Mouse (Mus musculus): Measurements from ENCODE around the gene Copg1. TPM values are rescaled to one million over a fixed set of nuclear protein-coding genes. Genes with fewer than 3 reads are reported as not detected.

Gene Copg1
- polyA plus RNA-seq, 1 experiment: 62.5 TPM

DNA sequence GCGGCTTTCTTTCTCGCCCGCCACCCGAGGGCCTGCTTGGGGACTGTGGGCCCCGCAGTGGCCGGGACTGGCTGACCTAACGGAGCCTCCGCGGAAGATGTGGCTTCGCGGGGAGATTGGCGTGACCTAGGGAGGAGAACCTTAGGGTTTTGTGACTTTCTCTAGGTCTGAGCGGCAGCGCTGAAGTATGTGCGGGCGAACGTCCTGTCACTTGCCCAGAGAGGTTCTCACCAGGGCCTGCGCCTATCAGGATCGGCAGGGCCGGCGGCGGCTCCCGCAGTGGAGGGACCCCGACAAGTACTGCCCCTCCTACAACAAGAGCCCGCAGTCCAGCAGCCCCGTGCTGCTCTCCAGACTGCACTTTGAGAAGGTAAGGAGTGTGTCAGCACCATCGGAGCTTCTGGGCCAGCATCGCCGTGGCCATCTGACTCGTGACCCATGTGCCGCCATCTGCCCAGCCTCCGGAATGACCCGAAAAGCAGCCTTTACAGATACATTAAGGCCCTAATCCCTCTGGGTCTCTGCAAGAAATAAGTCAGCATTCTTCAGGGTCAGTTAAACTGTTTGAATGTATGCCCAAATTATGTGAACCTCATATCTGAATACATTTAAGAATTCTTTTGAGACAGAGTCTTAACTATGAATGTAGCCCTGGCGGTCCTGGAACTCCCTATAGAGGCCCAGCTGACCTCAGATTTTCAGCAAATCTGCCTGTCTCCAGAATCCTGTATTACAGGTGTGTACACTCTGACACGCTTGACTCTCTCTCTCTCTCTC is 26.9 kb downstream of the Copg1 start:
- Histone ChIP-seq H3K4me1 (ENCODE audit: control insufficient read depth, insufficient read depth, insufficient read length, low read length) (peaks cover 7% of the 10 kb centered on the region; the same call in 1 of the 2 replicates), H3K27ac (ENCODE audit: insufficient read depth, low read depth, low read length) (peak overlapping the region; percentile 33), H3K36me3 (ENCODE audit: control insufficient read depth, insufficient read depth, low read length) (peaks cover 34% of the 10 kb centered on the region), H3K27me3 (ENCODE audit: control insufficient read depth, insufficient read depth, low read length) (no peaks in the 10 kb centered on the region), H3K4me3 (ENCODE audit: low read depth, low read length) (peak overlapping the region; percentile 95)
- WGBS: 7% methylated on average over 35 of the region's 35 CpGs
- TF ChIP-seq CTCF (IDR thresholded peaks at IDR 0.05; ENCODE audit: extremely low read depth, insufficient read length, insufficient replicate concordance, low read depth, low read length): no peak
- TF ChIP-seq POLR2A (IDR thresholded peaks at IDR 0.05; ENCODE audit: low read depth, low read length): no peak

DNA sequence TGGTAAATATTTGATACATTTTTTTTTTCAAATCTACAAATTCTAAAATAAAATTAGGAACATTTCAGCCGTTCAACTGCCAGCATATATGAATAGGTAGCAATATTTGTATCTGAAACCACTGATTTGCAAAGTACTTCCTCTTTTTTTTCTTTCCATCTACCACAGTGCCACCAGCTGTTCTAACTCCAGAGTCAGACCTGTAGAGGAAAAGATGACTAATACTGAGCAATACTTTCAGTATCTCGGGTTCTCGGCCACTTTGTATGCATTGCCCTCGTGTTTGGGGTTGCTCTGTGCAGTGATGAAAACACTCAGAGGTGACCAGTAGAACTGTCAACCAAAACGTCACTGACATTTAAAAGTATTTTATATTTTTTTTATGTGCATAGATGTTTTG is 28.3 kb downstream of the Copg1 start:
- WGBS: 63% methylated on average over 5 of the region's 5 CpGs
- 0 out of 2 replicates have a peak overlapping the region, but pooled peaks have one; percentile 2 for H3K27ac ChIP-seq (ENCODE audit: insufficient read depth, low read depth, low read length)
- no peaks in the 10 kb centered on the region for H3K27me3 ChIP-seq (ENCODE audit: control insufficient read depth, insufficient read depth, low read length)
- TF ChIP-seq POLR2A (IDR thresholded peaks at IDR 0.05; ENCODE audit: low read depth, low read length): no peak
- no peak for TF ChIP-seq CTCF (IDR thresholded peaks at IDR 0.05; ENCODE audit: extremely low read depth, insufficient read length, insufficient replicate concordance, low read depth, low read length)
- H3K36me3 ChIP-seq (ENCODE audit: control insufficient read depth, insufficient read depth, low read length): peaks cover 23% of the 10 kb centered on the region
- no peak overlapping the region for H3K4me3 ChIP-seq (ENCODE audit: low read depth, low read length)
- H3K4me1 ChIP-seq (ENCODE audit: control insufficient read depth, insufficient read depth, insufficient read length, low read length): peaks cover 7% of the 10 kb centered on the region; the same call in 1 of the 2 replicates

DNA sequence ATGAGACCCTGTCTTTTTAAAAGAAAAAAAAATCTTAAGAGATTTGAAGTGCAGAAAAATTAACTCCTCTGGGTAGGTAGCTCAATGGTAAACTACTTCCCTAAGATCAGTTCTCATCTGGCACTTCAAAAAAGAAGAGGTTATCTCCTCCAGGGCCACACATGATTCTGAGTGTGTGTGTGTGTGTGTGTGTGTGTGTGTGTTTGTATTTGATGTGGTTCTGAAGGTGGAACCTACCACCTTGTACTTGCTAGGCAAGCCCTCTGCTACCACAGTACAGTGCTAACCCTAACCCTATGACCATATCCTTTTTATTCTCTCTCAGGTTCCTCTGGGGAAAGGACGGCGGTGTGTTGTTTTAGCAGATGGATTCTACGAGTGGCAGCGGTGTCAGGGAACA is 33.6 kb downstream of the Copg1 start:
- Histone ChIP-seq H3K4me3 (ENCODE audit: low read depth, low read length) (no peak overlapping the region), H3K4me1 (ENCODE audit: control insufficient read depth, insufficient read depth, insufficient read length, low read length) (peaks cover 2% of the 10 kb centered on the region; the same call in 1 of the 2 replicates), H3K27me3 (ENCODE audit: control insufficient read depth, insufficient read depth, low read length) (no peaks in the 10 kb centered on the region), H3K27ac (ENCODE audit: insufficient read depth, low read depth, low read length) (no peak overlapping the region), H3K36me3 (ENCODE audit: control insufficient read depth, insufficient read depth, low read length) (peaks cover 25% of the 10 kb centered on the region)
- 95% methylated on average over 4 of the region's 4 CpGs for WGBS
- TF ChIP-seq CTCF (IDR thresholded peaks at IDR 0.05; ENCODE audit: extremely low read depth, insufficient read length, insufficient replicate concordance, low read depth, low read length) (no peak), POLR2A (IDR thresholded peaks at IDR 0.05; ENCODE audit: low read depth, low read length) (no peak)

DNA sequence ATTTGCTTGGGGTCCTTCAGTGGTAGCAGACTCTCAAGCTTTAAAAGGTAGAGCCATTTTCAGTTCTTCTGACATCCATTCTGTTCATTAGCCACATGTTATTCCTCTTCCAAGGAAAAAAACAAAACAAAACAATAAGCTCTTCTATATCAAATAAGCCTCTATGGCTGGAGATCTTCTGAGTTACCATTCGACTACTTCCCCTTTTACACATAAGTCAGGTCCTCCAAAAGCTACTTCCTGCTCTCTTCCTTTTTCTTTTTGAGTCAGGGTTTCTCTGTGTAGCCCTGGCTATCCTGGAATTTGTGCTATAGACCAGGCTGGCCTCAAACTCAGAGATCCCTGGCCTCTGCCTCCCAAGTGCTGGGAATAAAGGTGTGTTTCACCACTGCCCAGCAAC is 36.0 kb downstream of the Copg1 start:
- Histone ChIP-seq H3K4me3 (ENCODE audit: low read depth, low read length) (no peak overlapping the region), H3K27me3 (ENCODE audit: control insufficient read depth, insufficient read depth, low read length) (no peaks in the 10 kb centered on the region), H3K36me3 (ENCODE audit: control insufficient read depth, insufficient read depth, low read length) (peaks cover 20% of the 10 kb centered on the region), H3K27ac (ENCODE audit: insufficient read depth, low read depth, low read length) (no peak overlapping the region), H3K4me1 (ENCODE audit: control insufficient read depth, insufficient read depth, insufficient read length, low read length) (no peaks in the 10 kb centered on the region)
- TF ChIP-seq CTCF (IDR thresholded peaks at IDR 0.05; ENCODE audit: extremely low read depth, insufficient read length, insufficient replicate concordance, low read depth, low read length) (no peak), POLR2A (IDR thresholded peaks at IDR 0.05; ENCODE audit: low read depth, low read length) (no peak)
- WGBS: 79% methylated on average over 1 of the region's 1 CpGs

DNA sequence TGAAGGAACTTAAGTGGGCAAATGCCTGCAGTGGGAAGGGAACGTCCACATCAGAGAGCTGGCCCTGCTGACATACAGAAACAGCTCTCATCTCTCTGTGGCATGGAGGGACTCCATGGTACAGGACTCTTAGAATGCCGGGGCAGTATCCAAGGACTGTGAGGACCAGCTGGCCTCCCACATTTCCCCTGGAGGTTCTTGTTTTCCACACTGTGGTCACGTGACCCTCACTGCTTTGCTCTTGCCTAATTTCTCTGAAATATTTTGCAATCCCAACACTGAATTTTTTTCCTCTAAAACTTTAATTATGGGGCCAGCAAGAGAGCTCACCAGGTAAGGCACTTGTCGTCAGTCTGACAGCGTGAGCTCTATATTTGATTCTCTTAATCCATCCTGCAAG is 47.4 kb downstream of the Copg1 start:
- WGBS: 85% methylated on average over 5 of the region's 5 CpGs
- no peak overlapping the region for H3K27ac ChIP-seq (ENCODE audit: insufficient read depth, low read depth, low read length)
- H3K4me3 ChIP-seq (ENCODE audit: low read depth, low read length): no peak overlapping the region
- no peaks in the 10 kb centered on the region for H3K27me3 ChIP-seq (ENCODE audit: control insufficient read depth, insufficient read depth, low read length)
- TF ChIP-seq CTCF (IDR thresholded peaks at IDR 0.05; ENCODE audit: extremely low read depth, insufficient read length, insufficient replicate concordance, low read depth, low read length): no peak
- no peak for TF ChIP-seq POLR2A (IDR thresholded peaks at IDR 0.05; ENCODE audit: low read depth, low read length)
- H3K36me3 ChIP-seq (ENCODE audit: control insufficient read depth, insufficient read depth, low read length): peaks cover 26% of the 10 kb centered on the region
- H3K4me1 ChIP-seq (ENCODE audit: control insufficient read depth, insufficient read depth, insufficient read length, low read length): 0 out of 2 replicates have a peak, but pooled peaks cover 2% of the 10 kb centered on the region

DNA sequence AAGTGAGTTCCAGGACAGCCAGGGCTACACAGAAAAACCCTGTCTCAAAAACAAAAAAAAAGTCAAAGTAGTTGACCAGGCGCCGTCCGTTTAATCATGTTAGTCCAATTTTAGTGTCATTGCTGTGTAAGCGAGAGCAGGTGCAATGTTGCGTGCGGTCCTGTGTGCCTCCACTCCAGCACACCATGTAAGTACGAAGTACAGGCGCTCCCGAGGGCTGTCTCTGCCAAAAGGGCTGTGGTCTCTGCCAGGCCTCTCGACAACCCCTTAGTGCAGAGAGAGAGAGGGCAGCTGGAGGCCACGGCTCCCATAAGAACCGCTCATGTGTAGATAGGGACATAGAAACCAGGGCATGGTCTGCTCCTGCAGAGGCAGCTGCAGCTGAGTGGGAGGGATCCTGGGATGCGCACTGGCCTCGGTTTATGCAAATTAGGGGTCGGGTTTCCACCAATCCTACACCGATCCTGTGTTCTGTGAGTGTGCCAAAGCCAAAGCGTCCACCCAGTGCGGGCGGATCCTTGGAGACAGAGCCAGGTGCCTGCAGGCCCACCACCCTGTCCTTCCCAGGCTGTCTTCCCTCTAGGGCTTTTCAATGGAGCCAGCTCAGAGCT is 49.7 kb downstream of the Copg1 start:
- 49% methylated on average over 19 of the region's 19 CpGs for WGBS
- TF ChIP-seq CTCF (IDR thresholded peaks at IDR 0.05; ENCODE audit: extremely low read depth, insufficient read length, insufficient replicate concordance, low read depth, low read length) (no peak), POLR2A (IDR thresholded peaks at IDR 0.05; ENCODE audit: low read depth, low read length) (no peak)
- H3K4me3 ChIP-seq (ENCODE audit: low read depth, low read length): no peak overlapping the region
- H3K27me3 ChIP-seq (ENCODE audit: control insufficient read depth, insufficient read depth, low read length): no peaks in the 10 kb centered on the region
- H3K4me1 ChIP-seq (ENCODE audit: control insufficient read depth, insufficient read depth, insufficient read length, low read length): 0 out of 2 replicates have a peak, but pooled peaks cover 2% of the 10 kb centered on the region
- H3K27ac ChIP-seq (ENCODE audit: insufficient read depth, low read depth, low read length): no peak overlapping the region
- H3K36me3 ChIP-seq (ENCODE audit: control insufficient read depth, insufficient read depth, low read length): peaks cover 24% of the 10 kb centered on the region

DNA sequence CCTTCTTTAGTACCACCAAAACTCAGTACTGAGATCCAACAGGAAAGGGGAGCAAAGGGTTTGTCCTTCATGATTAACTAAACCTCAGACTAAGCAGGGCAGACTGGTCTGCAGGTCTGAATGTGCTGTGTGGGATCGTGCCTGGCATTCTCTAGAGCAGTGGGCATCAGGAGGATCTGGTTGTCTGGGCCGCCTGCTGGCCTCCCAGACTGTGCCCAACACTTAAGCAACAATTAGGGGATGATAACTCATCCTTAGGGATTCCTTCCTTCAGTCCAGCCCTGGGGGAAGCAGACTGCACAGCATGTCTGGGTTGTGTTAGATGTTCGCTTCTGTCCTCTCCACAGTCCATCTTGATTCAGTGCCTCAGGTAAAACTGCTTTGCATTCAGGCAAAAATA is 51.3 kb downstream of the Copg1 start:
- Histone ChIP-seq H3K36me3 (ENCODE audit: control insufficient read depth, insufficient read depth, low read length) (peaks cover 15% of the 10 kb centered on the region), H3K27me3 (ENCODE audit: control insufficient read depth, insufficient read depth, low read length) (no peaks in the 10 kb centered on the region), H3K4me3 (ENCODE audit: low read depth, low read length) (no peak overlapping the region), H3K4me1 (ENCODE audit: control insufficient read depth, insufficient read depth, insufficient read length, low read length) (0 out of 2 replicates have a peak, but pooled peaks cover 2% of the 10 kb centered on the region), H3K27ac (ENCODE audit: insufficient read depth, low read depth, low read length) (no peak overlapping the region)
- 93% methylated on average over 3 of the region's 3 CpGs for WGBS
- TF ChIP-seq POLR2A (IDR thresholded peaks at IDR 0.05; ENCODE audit: low read depth, low read length): no peak
- no peak for TF ChIP-seq CTCF (IDR thresholded peaks at IDR 0.05; ENCODE audit: extremely low read depth, insufficient read length, insufficient replicate concordance, low read depth, low read length)

Data from small intestine, adult 2 months (tissue).